Mouse (Mus musculus): ENCODE measurements at regions not wholly inside any gene's neighbourhood (a gene's known extent, or its start where the extent isn't known, plus 50 kb on each side); places are given as distances from the start of the nearest gene placed in this dataset.

GRCm38 (mm10) chr6:18633540-18634200, 119.0 kb upstream of the Cttnbp2 start:
- no peak overlapping the region for H3K27ac ChIP-seq (ENCODE audit: low read depth, low read length)
- H3K36me3 ChIP-seq (ENCODE audit: control insufficient read depth, insufficient read depth, low read length), result no peaks in the 10 kb centered on the region
- no peaks in the 10 kb centered on the region for H3K9me3 ChIP-seq (ENCODE audit: control insufficient read depth, low read length)
- H3K9ac ChIP-seq (ENCODE audit: low read length), result no peak overlapping the region
- WGBS, result 74% methylated on average over 2 of the region's 2 CpGs
- no peak for DNase-seq (ENCODE audit: low spot score, missing footprints)
- no peak overlapping the region for H3K4me3 ChIP-seq (ENCODE audit: low read depth, low read length)
- no peak for ATAC-seq (ENCODE audit: low FRiP score)
- H3K4me1 ChIP-seq (ENCODE audit: control insufficient read depth, insufficient read depth, low read length), result no peaks in the 10 kb centered on the region
- no peak overlapping the region for H3K4me2 ChIP-seq
- H3K27me3 ChIP-seq (ENCODE audit: control insufficient read depth, insufficient read depth, low read length), result no peaks in the 10 kb centered on the region

GRCm38 (mm10) chr6:18639712-18640383, 125.2 kb upstream of the Cttnbp2 start:
- H3K36me3 ChIP-seq (ENCODE audit: control insufficient read depth, insufficient read depth, low read length), result no peaks in the 10 kb centered on the region
- H3K9ac ChIP-seq (ENCODE audit: low read length), result no peak overlapping the region
- no peaks in the 10 kb centered on the region for H3K4me1 ChIP-seq (ENCODE audit: control insufficient read depth, insufficient read depth, low read length)
- ATAC-seq (ENCODE audit: low FRiP score) (no peak), DNase-seq (ENCODE audit: low spot score, missing footprints) (no peak)
- WGBS, result 28% methylated on average over 3 of the region's 3 CpGs
- H3K27ac ChIP-seq (ENCODE audit: low read depth, low read length), result no peak overlapping the region
- no peaks in the 10 kb centered on the region for H3K27me3 ChIP-seq (ENCODE audit: control insufficient read depth, insufficient read depth, low read length)
- no peak overlapping the region for H3K4me3 ChIP-seq (ENCODE audit: low read depth, low read length)
- no peak overlapping the region for H3K4me2 ChIP-seq
- H3K9me3 ChIP-seq (ENCODE audit: control insufficient read depth, low read length), result no peaks in the 10 kb centered on the region

- no peak overlapping the region for H3K27ac ChIP-seq (ENCODE audit: low read depth, low read length)
- WGBS, result 77% methylated on average over 5 of the region's 5 CpGs
- no peaks in the 10 kb centered on the region for H3K36me3 ChIP-seq (ENCODE audit: control insufficient read depth, insufficient read depth, low read length)
- no peaks in the 10 kb centered on the region for H3K27me3 ChIP-seq (ENCODE audit: control insufficient read depth, insufficient read depth, low read length)
- H3K4me2 ChIP-seq, result no peak overlapping the region
- ATAC-seq (ENCODE audit: low FRiP score) (no peak), DNase-seq (ENCODE audit: low spot score, missing footprints) (no peak)
- no peak overlapping the region for H3K9ac ChIP-seq (ENCODE audit: low read length)
- H3K9me3 ChIP-seq (ENCODE audit: control insufficient read depth, low read length), result no peaks in the 10 kb centered on the region
- no peaks in the 10 kb centered on the region for H3K4me1 ChIP-seq (ENCODE audit: control insufficient read depth, insufficient read depth, low read length)
- H3K4me3 ChIP-seq (ENCODE audit: low read depth, low read length), result no peak overlapping the region
Measured at GRCm38 (mm10) chr6:18648898-18649591, 134.4 kb upstream of the Cttnbp2 start.

GRCm38 (mm10) chr6:18651319-18651718, 136.7 kb upstream of the Cttnbp2 start:
- WGBS, result 72% methylated on average over 3 of the region's 3 CpGs

GRCm38 (mm10) chr6:18652006-18652601, 137.5 kb upstream of the Cttnbp2 start:
- DNase-seq (ENCODE audit: low spot score, missing footprints), result no peak
- no peak for ATAC-seq (ENCODE audit: low FRiP score)
- no peak overlapping the region for H3K27ac ChIP-seq (ENCODE audit: low read depth, low read length)
- no peaks in the 10 kb centered on the region for H3K4me1 ChIP-seq (ENCODE audit: control insufficient read depth, insufficient read depth, low read length)
- WGBS, result 67% methylated on average over 12 of the region's 12 CpGs
- H3K27me3 ChIP-seq (ENCODE audit: control insufficient read depth, insufficient read depth, low read length), result no peaks in the 10 kb centered on the region
- no peaks in the 10 kb centered on the region for H3K9me3 ChIP-seq (ENCODE audit: control insufficient read depth, low read length)
- H3K36me3 ChIP-seq (ENCODE audit: control insufficient read depth, insufficient read depth, low read length), result no peaks in the 10 kb centered on the region
- H3K9ac ChIP-seq (ENCODE audit: low read length), result no peak overlapping the region
- no peak overlapping the region for H3K4me2 ChIP-seq
- no peak overlapping the region for H3K4me3 ChIP-seq (ENCODE audit: low read depth, low read length)

More at GRCm38 (mm10) chr6:18651319-18651718, 136.7 kb upstream of the Cttnbp2 start:
- no peak overlapping the region for H3K4me2 ChIP-seq
- ATAC-seq (ENCODE audit: low FRiP score), result no peak
- DNase-seq (ENCODE audit: low spot score, missing footprints), result no peak
- no peaks in the 10 kb centered on the region for H3K36me3 ChIP-seq (ENCODE audit: control insufficient read depth, insufficient read depth, low read length)
- H3K9ac ChIP-seq (ENCODE audit: low read length), result no peak overlapping the region
- H3K4me3 ChIP-seq (ENCODE audit: low read depth, low read length), result no peak overlapping the region
- H3K27ac ChIP-seq (ENCODE audit: low read depth, low read length), result no peak overlapping the region
- H3K4me1 ChIP-seq (ENCODE audit: control insufficient read depth, insufficient read depth, low read length), result no peaks in the 10 kb centered on the region
- H3K9me3 ChIP-seq (ENCODE audit: control insufficient read depth, low read length), result no peaks in the 10 kb centered on the region
- no peaks in the 10 kb centered on the region for H3K27me3 ChIP-seq (ENCODE audit: control insufficient read depth, insufficient read depth, low read length)

GRCm38 (mm10) chr6:18654275-18654674, 139.6 kb upstream of the Cttnbp2 start:
- DNase-seq (ENCODE audit: low spot score, missing footprints), result no peak
- Histone ChIP-seq H3K9ac (ENCODE audit: low read length) (no peak overlapping the region), H3K36me3 (ENCODE audit: control insufficient read depth, insufficient read depth, low read length) (no peaks in the 10 kb centered on the region), H3K9me3 (ENCODE audit: control insufficient read depth, low read length) (no peaks in the 10 kb centered on the region), H3K27me3 (ENCODE audit: control insufficient read depth, insufficient read depth, low read length) (no peaks in the 10 kb centered on the region), H3K4me1 (ENCODE audit: control insufficient read depth, insufficient read depth, low read length) (no peaks in the 10 kb centered on the region), H3K4me2 (no peak overlapping the region), H3K4me3 (ENCODE audit: low read depth, low read length) (no peak overlapping the region), H3K27ac (ENCODE audit: low read depth, low read length) (no peak overlapping the region)
- 41% methylated on average over 6 of the region's 6 CpGs for WGBS
- no peak for ATAC-seq (ENCODE audit: low FRiP score)

GRCm38 (mm10) chr6:18656202-18656601, 141.6 kb upstream of the Cttnbp2 start:
- no peak for ATAC-seq (ENCODE audit: low FRiP score)
- Histone ChIP-seq H3K4me3 (ENCODE audit: low read depth, low read length) (no peak overlapping the region), H3K9ac (ENCODE audit: low read length) (no peak overlapping the region), H3K36me3 (ENCODE audit: control insufficient read depth, insufficient read depth, low read length) (no peaks in the 10 kb centered on the region), H3K9me3 (ENCODE audit: control insufficient read depth, low read length) (no peaks in the 10 kb centered on the region), H3K4me1 (ENCODE audit: control insufficient read depth, insufficient read depth, low read length) (no peaks in the 10 kb centered on the region), H3K27ac (ENCODE audit: low read depth, low read length) (no peak overlapping the region), H3K27me3 (ENCODE audit: control insufficient read depth, insufficient read depth, low read length) (no peaks in the 10 kb centered on the region), H3K4me2 (no peak overlapping the region)
- no peak for DNase-seq (ENCODE audit: low spot score, missing footprints)
- WGBS, result 77% methylated on average over 4 of the region's 4 CpGs

- H3K9me3 ChIP-seq (ENCODE audit: control insufficient read depth, low read length), result no peaks in the 10 kb centered on the region
- 83% methylated on average over 7 of the region's 7 CpGs for WGBS
Measured at GRCm38 (mm10) chr6:18656772-18657401, 142.2 kb upstream of the Cttnbp2 start.

More at GRCm38 (mm10) chr6:18656772-18657401, 142.2 kb upstream of the Cttnbp2 start:
- Histone ChIP-seq H3K9ac (ENCODE audit: low read length) (no peak overlapping the region), H3K4me1 (ENCODE audit: control insufficient read depth, insufficient read depth, low read length) (no peaks in the 10 kb centered on the region), H3K27ac (ENCODE audit: low read depth, low read length) (no peak overlapping the region), H3K36me3 (ENCODE audit: control insufficient read depth, insufficient read depth, low read length) (no peaks in the 10 kb centered on the region), H3K4me2 (no peak overlapping the region), H3K4me3 (ENCODE audit: low read depth, low read length) (no peak overlapping the region), H3K27me3 (ENCODE audit: control insufficient read depth, insufficient read depth, low read length) (no peaks in the 10 kb centered on the region)
- DNase-seq (ENCODE audit: low spot score, missing footprints) (no peak), ATAC-seq (ENCODE audit: low FRiP score) (peak; percentile 51; the same call in 1 of the 2 replicates)

Measured in midbrain, embryonic 11.5 days (tissue).